Mouse (Mus musculus): ENCODE results near the gene Phf11a. TPM values are rescaled to one million over a fixed set of nuclear protein-coding genes. Genes with fewer than 3 reads are reported as not detected.
"Not testable (repeated sequence)": the region's sequence is repeated elsewhere in the genome, so short reads cannot be mapped to it uniquely, and the experiment has no call there.

Gene Phf11a
- polyA plus RNA-seq, 1 experiment from 2014 or later = not detected

GRCm38 (mm10) chr14:59260056-59260455 lies 37.3 kb downstream of the Phf11a start, which contains the start of gene Gm6904:
TSS of gene Gm6904 (minus strand) at chr14:59260216.
- Histone ChIP-seq H3K27me3 (ENCODE audit: control insufficient read depth, insufficient read depth, low read length) (no peaks in the 10 kb centered on the region), H3K27ac (ENCODE audit: low read depth, low read length) (no peak within 1 kb of the TSS), H3K4me3 (ENCODE audit: low read depth, low read length) (no peak within 1 kb of the TSS), H3K9ac (ENCODE audit: low read depth, low read length) (no peak within 1 kb of the TSS), H3K4me2 (no peak within 1 kb of the TSS), H3K4me1 (ENCODE audit: control insufficient read depth, insufficient read depth, low read length) (no peaks in the 10 kb centered on the region), H3K9me3 (replicated peaks; ENCODE audit: control insufficient read depth, low read length) (no peaks in the 10 kb centered on the region), H3K36me3 (ENCODE audit: control insufficient read depth, insufficient read depth, low read length) (no peaks in the 10 kb centered on the region)
- ATAC-seq (replicated peaks; ENCODE audit: insufficient number of reproducible peaks, low FRiP score, low TSS enrichment) = no peak
- 67% methylated on average over 3 of the region's 3 CpGs for WGBS (ENCODE audit: insufficient replicate concordance)

DNA sequence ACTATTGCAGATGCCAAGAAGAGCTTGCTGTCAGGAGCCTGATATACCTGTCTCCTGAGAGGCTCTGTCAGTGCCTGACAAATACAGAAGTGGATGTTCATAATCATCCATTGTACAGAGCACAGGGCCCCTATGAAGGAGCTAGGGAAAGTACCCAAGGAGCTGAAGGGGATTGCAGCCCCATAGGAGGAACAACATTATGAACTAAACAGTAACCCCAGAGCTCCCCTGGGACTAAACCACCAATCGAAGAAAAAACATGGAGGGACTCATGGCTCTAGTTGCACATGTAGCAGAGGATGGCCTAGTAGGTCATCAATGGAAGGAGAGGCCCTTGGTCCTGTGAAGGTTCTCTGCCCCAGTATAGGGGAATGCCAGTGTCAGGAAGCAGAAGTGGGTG lies 41.5 kb downstream of the Phf11a start:
- H3K4me3 ChIP-seq (ENCODE audit: low read depth, low read length); H3K4me1 ChIP-seq (ENCODE audit: control insufficient read depth, insufficient read depth, low read length); ATAC-seq (replicated peaks; ENCODE audit: insufficient number of reproducible peaks, low FRiP score, low TSS enrichment); H3K36me3 ChIP-seq (ENCODE audit: control insufficient read depth, insufficient read depth, low read length); H3K27ac ChIP-seq (ENCODE audit: low read depth, low read length); H3K4me2 ChIP-seq; H3K9me3 ChIP-seq (replicated peaks; ENCODE audit: control insufficient read depth, low read length); H3K27me3 ChIP-seq (ENCODE audit: control insufficient read depth, insufficient read depth, low read length); H3K9ac ChIP-seq (ENCODE audit: low read depth, low read length): not testable (repeated sequence)
- 67% methylated on average over 1 of the region's 1 CpGs for WGBS (ENCODE audit: insufficient replicate concordance)

DNA sequence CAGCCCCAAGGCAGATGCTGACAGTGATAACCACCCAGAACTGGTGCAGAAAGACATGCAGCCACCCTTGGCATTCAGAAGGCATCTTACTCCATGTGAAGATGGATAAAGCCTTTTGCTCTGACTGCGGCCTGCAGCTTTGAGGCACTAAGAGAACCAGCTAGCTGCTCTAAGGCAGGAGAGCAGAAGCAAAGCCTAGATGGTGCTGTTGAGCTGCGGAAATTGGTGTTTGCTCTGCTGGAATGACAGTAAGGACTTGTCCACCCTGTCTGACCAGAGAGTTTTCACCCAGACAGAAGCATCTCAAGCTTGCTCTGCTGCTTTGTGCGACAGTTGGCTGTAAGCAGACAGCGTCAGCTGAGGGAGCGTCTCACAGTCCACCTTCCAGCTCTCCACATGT lies 47.0 kb downstream of the Phf11a start:
- not testable (repeated sequence) for H3K27ac ChIP-seq (ENCODE audit: low read depth, low read length); H3K36me3 ChIP-seq (ENCODE audit: control insufficient read depth, insufficient read depth, low read length); H3K4me3 ChIP-seq (ENCODE audit: low read depth, low read length); H3K4me2 ChIP-seq; H3K9ac ChIP-seq (ENCODE audit: low read depth, low read length); ATAC-seq (replicated peaks; ENCODE audit: insufficient number of reproducible peaks, low FRiP score, low TSS enrichment); H3K27me3 ChIP-seq (ENCODE audit: control insufficient read depth, insufficient read depth, low read length); H3K4me1 ChIP-seq (ENCODE audit: control insufficient read depth, insufficient read depth, low read length); H3K9me3 ChIP-seq (replicated peaks; ENCODE audit: control insufficient read depth, low read length)
- WGBS (ENCODE audit: insufficient replicate concordance) = 55% methylated on average over 5 of the region's 5 CpGs

DNA sequence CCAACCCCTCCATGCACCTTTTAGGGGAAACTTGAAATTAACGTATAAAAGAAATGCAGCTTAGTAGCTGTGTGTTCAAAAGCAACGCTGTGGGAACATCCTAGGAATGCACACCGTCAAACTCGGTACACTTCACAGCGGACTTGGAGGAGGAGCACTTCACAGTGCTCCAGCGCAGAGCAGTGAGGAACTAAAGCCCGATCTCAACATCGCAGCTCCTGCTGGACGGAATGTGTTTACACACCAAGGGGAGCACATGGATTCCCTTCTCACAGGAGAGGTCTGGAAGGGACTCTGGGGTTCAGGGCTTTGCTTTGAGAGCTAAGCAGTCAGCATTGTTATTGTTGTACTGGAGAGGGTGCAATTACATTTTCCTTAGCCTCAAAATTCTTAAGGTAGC lies 63.7 kb downstream of the Phf11a start:
- Histone ChIP-seq H3K27ac (ENCODE audit: low read depth, low read length) (no peak overlapping the region), H3K36me3 (ENCODE audit: control insufficient read depth, insufficient read depth, low read length) (peaks cover 18% of the 10 kb centered on the region), H3K4me3 (ENCODE audit: low read depth, low read length) (no peak overlapping the region), H3K9ac (ENCODE audit: low read depth, low read length) (no peak overlapping the region), H3K4me2 (no peak overlapping the region), H3K4me1 (ENCODE audit: control insufficient read depth, insufficient read depth, low read length) (no peaks in the 10 kb centered on the region), H3K27me3 (ENCODE audit: control insufficient read depth, insufficient read depth, low read length) (no peaks in the 10 kb centered on the region; the same call in 1 of the 2 replicates), H3K9me3 (replicated peaks; ENCODE audit: control insufficient read depth, low read length) (no peaks in the 10 kb centered on the region)
- WGBS (ENCODE audit: insufficient replicate concordance) = 89% methylated on average over 9 of the region's 9 CpGs
- ATAC-seq (replicated peaks; ENCODE audit: insufficient number of reproducible peaks, low FRiP score, low TSS enrichment) = no peak

DNA sequence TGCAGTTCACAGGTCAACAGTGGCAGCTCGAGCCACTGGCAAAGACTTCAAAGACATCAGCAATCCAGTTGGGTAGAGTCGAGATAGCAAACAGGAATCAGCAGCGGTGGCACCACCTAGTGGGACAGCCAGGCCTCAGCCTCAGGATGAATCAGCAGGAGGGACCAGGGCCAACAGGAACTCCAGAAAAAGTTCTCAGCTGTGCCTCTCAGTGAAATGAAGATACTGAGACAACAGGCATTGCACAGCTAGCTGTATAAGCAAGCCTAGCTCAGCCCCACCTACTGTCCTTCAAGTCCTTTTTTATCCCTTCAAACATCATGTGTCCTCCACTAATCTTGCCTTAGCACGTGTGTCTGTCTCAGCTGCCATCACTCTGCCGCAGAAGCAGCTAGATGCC lies 65.3 kb downstream of the Phf11a start:
- Histone ChIP-seq H3K9me3 (replicated peaks; ENCODE audit: control insufficient read depth, low read length) (no peaks in the 10 kb centered on the region), H3K4me2 (no peak overlapping the region), H3K9ac (ENCODE audit: low read depth, low read length) (no peak overlapping the region), H3K4me3 (ENCODE audit: low read depth, low read length) (no peak overlapping the region), H3K4me1 (ENCODE audit: control insufficient read depth, insufficient read depth, low read length) (no peaks in the 10 kb centered on the region), H3K27ac (ENCODE audit: low read depth, low read length) (no peak overlapping the region), H3K27me3 (ENCODE audit: control insufficient read depth, insufficient read depth, low read length) (no peaks in the 10 kb centered on the region; the same call in 1 of the 2 replicates), H3K36me3 (ENCODE audit: control insufficient read depth, insufficient read depth, low read length) (peaks cover 12% of the 10 kb centered on the region)
- ATAC-seq (replicated peaks; ENCODE audit: insufficient number of reproducible peaks, low FRiP score, low TSS enrichment) = no peak
- WGBS (ENCODE audit: insufficient replicate concordance) = 55% methylated on average over 5 of the region's 5 CpGs

GRCm38 (mm10) chr14:59230331-59230966 lies 66.9 kb downstream of the Phf11a start:
- WGBS (ENCODE audit: insufficient replicate concordance) = 60% methylated on average over 21 of the region's 21 CpGs
- H3K4me2 ChIP-seq = no peak overlapping the region
- no peak overlapping the region for H3K9ac ChIP-seq (ENCODE audit: low read depth, low read length)
- no peaks in the 10 kb centered on the region for H3K4me1 ChIP-seq (ENCODE audit: control insufficient read depth, insufficient read depth, low read length)
- no peak overlapping the region for H3K27ac ChIP-seq (ENCODE audit: low read depth, low read length)
- H3K27me3 ChIP-seq (ENCODE audit: control insufficient read depth, insufficient read depth, low read length) = no peaks in the 10 kb centered on the region; the same call in 1 of the 2 replicates
- peaks cover 10% of the 10 kb centered on the region for H3K36me3 ChIP-seq (ENCODE audit: control insufficient read depth, insufficient read depth, low read length)
- ATAC-seq (replicated peaks; ENCODE audit: insufficient number of reproducible peaks, low FRiP score, low TSS enrichment) = no peak
- H3K9me3 ChIP-seq (replicated peaks; ENCODE audit: control insufficient read depth, low read length) = no peaks in the 10 kb centered on the region
- H3K4me3 ChIP-seq (ENCODE audit: low read depth, low read length) = no peak overlapping the region

- ATAC-seq (replicated peaks; ENCODE audit: insufficient number of reproducible peaks, low FRiP score, low TSS enrichment) = no peak
- H3K36me3 ChIP-seq (ENCODE audit: control insufficient read depth, insufficient read depth, low read length) = peaks cover 7% of the 10 kb centered on the region
These were observed 67.5 kb downstream of the Phf11a start for GRCm38 (mm10) chr14:59229822-59230221.

More at GRCm38 (mm10) chr14:59229822-59230221, 67.5 kb downstream of the Phf11a start:
- no peak overlapping the region for H3K9ac ChIP-seq (ENCODE audit: low read depth, low read length)
- no peaks in the 10 kb centered on the region; the same call in 1 of the 2 replicates for H3K27me3 ChIP-seq (ENCODE audit: control insufficient read depth, insufficient read depth, low read length)
- no peak overlapping the region for H3K4me2 ChIP-seq
- no peaks in the 10 kb centered on the region for H3K9me3 ChIP-seq (replicated peaks; ENCODE audit: control insufficient read depth, low read length)
- no peak overlapping the region for H3K4me3 ChIP-seq (ENCODE audit: low read depth, low read length)
- H3K27ac ChIP-seq (ENCODE audit: low read depth, low read length) = no peak overlapping the region
- WGBS (ENCODE audit: insufficient replicate concordance) = 92% methylated on average over 3 of the region's 3 CpGs
- no peaks in the 10 kb centered on the region for H3K4me1 ChIP-seq (ENCODE audit: control insufficient read depth, insufficient read depth, low read length)

Other genes with a start within 250 kb of the Phf11a start
- gene 1700129C05Rik, start 154.6 kb downstream of the Phf11a start, polyA plus RNA-seq (2014; fragmentation: Nextera tagmentation; extraction: Ambion mirVana) = not detected in 2 replicates
- gene Gm5142, start 118.8 kb downstream of the Phf11a start, polyA plus RNA-seq (2014; fragmentation: Nextera tagmentation; extraction: Ambion mirVana) = not detected in 2 replicates
- 35.8 and 39.3 TPM in 2 replicates for gene Rcbtb1, start 96.3 kb downstream of the Phf11a start, polyA plus RNA-seq (2014; fragmentation: Nextera tagmentation; extraction: Ambion mirVana)
- not detected in 2 replicates for gene Gm6904, start 37.3 kb downstream of the Phf11a start, polyA plus RNA-seq (2014; fragmentation: Nextera tagmentation; extraction: Ambion mirVana)
- not detected in 2 replicates for gene Phf11b, start 43.8 kb upstream of the Phf11a start, polyA plus RNA-seq (2014; fragmentation: Nextera tagmentation; extraction: Ambion mirVana)
- 0.17 and 0.21 TPM in 2 replicates for gene Phf11d, start 67.9 kb upstream of the Phf11a start, polyA plus RNA-seq (2014; fragmentation: Nextera tagmentation; extraction: Ambion mirVana)
- gene Phf11c, start 97.9 kb upstream of the Phf11a start, polyA plus RNA-seq (2014; fragmentation: Nextera tagmentation; extraction: Ambion mirVana) = 0.80 and 0.96 TPM in 2 replicates
- gene Setdb2, start 143.4 kb upstream of the Phf11a start, polyA plus RNA-seq (2014; fragmentation: Nextera tagmentation; extraction: Ambion mirVana) = 8.9 and 9.9 TPM in 2 replicates
- 30.5 and 31.1 TPM in 2 replicates for gene Cab39l, start 143.4 kb upstream of the Phf11a start, polyA plus RNA-seq (2014; fragmentation: Nextera tagmentation; extraction: Ambion mirVana)

All from heart, embryonic 11.5 days (tissue).